Mouse (Mus musculus) erythroid progenitor cell, adult 5-6 weeks (primary cell): ENCODE measurements around the gene Dlx5. TPM values are rescaled to one million over a fixed set of nuclear protein-coding genes. Genes with fewer than 3 reads are reported as not detected.

Source experiments
- ATAC-seq: replicated peaks from 2 replicates; pipeline ENCODE4 v1.8.0; 2016; ENCODE audit warnings: moderate number of reproducible peaks, mild to moderate bottlenecking, moderate TSS enrichment, inconsistent platforms; ENCODE audit not compliant: poor library complexity, low FRiP score, severe bottlenecking
- total RNA-seq, 2 experiments: library from RNA; stranded (forward) in 1 of 2; stranded (reverse) in 1 of 2; fragments of 150-400 nt in 1 of 2; fragments of 186-747, 209-891 nt in 1 of 2; gene quantifications; 2 replicates each; pipeline versions ENCODE4 v1.2.3 to v1.2.4; 2015 to 2017; ENCODE audit warnings: low replicate concordance in 2 of 2

Gene Dlx5
- total RNA-seq, 2 experiments from 2014 or later, result not detected

DNA sequence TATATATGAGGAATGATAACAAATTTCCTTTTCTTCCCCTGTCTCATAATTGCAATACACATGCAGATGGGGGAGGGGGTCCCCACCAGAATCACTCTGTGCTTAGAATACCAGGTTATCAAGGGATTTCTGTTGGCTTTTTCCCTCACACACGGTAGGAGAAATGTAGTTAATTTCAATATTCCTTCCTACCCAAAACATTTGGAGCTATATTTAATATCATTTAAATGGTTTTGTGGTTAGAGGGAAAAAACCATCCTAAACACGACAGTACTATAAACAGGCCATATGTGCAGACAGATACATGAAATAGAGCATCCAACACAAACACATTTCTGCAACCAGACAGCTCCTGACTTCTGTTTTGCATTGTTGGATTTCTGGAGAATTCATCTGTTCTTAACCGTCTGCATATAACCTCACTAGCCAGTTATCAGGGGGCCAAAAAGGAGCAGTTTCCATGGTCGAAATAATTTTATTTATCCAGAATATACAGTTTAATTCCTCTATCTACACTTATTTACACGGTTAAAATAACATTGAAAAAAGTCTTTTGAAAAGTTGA is 4.5 kb downstream of the Dlx5 start:
- no peak for ATAC-seq

DNA sequence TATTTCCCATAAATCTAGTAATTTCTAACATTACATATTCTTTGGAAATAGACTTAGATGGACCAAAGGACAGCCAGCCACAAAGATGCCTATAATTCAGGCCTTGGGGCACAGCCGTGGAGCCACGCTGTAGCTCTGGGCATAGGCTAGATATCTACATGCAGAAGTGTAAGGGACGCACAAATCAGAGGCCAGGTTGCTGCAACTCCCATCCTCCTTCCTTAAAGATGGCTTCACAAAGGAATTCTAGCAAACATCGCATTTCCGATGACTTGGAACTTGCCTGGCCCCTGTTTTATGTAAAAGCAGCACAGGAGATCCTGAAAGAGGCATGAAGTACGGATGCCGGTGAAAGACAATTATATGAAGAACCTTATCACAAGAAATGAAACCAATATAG is 5.2 kb downstream of the Dlx5 start:
- ATAC-seq, result no peak

DNA sequence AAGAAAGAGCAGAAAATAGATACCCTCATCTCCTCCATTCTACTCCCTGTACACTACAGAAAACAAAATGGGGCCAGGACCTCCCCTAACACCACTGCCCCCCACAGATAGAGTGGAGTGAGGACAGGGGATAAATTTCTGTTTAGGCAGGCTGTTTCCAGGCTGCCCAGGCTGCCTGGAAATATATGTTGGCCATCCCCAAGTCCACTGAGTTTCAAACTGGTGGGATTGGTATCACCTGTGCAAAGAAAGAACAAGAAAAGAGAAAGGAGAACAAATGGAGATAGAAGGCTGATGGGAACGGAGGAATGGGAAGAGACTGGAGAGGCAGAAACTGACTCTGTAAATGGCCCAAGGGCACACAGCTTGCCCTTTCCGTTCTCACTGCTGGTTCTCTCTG is 5.7 kb downstream of the Dlx5 start:
- ATAC-seq, result no peak

DNA sequence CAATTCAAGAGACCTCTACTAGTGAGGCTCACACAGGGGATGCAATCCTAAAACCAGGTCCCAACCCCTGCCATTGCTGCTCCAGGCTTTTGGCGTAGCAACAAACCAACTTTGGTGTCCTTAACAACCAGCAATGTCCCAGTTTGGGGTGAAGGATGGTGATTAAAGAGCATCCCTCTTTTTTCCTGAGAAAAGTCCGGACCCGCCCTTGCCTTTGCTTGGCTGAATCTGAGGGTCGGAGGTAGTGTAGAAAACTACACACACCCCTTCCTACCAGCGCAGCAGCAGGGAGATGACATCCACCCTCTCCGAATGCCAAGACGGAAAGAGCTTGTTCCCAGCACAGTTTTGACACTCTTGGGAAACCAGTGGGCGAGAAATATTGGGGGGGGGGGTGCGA is 6.2 kb downstream of the Dlx5 start:
- ATAC-seq, result no peak

DNA sequence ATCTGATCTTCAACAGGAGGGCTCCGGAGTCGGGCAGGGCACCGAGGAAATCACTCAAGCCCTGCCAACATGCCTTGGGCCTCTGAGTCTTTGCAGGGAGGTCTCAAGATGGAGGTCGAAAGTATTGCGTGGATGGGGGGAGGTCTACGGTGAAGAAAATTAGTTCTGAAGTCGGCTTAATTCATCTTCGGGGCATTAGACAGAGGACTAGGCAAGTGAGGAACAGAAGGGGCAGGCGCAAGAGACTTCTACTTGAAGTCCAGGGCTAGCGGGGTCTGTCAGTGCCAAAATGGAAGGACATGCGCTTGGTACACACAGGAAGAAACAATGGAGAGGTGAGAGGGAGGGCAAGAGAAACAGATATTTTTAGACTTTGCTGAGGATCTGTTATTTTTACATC is 6.7 kb downstream of the Dlx5 start:
- ATAC-seq, result no peak

DNA sequence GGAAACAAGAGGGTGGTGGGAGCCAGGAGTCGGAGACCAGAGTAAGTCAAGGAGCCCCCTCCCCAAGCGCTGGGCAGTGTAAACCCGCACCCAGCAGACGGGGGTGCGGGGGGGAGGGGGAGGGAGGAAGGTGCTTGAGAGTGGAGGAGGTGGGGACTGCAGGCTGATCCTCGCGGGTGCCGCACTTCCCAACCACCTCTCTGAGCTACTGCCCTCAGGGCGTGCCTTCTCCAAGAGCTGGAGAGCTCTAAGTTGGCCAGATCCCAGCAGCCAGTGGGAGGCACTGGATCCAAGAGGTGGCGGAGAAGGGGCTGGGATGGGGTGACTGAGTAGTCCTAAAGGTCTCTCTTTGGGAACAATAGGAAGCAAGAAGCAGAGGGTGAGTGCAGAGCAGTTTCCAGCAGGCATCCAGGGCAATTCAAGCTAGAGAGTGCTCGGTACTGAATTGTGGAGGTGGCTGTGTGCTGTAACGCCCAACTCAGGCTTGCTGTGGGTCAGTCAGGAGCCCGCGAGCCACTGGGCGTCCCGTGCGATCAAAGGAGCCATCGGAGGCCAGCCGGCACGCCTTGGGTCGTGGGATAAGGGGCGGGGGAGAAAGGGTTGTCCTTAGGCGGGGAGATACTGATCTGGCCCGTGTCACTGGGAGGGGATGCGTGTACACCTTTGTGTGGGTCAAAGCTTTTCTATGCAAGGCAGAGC is 7.7 kb downstream of the Dlx5 start:
- no peak for ATAC-seq

DNA sequence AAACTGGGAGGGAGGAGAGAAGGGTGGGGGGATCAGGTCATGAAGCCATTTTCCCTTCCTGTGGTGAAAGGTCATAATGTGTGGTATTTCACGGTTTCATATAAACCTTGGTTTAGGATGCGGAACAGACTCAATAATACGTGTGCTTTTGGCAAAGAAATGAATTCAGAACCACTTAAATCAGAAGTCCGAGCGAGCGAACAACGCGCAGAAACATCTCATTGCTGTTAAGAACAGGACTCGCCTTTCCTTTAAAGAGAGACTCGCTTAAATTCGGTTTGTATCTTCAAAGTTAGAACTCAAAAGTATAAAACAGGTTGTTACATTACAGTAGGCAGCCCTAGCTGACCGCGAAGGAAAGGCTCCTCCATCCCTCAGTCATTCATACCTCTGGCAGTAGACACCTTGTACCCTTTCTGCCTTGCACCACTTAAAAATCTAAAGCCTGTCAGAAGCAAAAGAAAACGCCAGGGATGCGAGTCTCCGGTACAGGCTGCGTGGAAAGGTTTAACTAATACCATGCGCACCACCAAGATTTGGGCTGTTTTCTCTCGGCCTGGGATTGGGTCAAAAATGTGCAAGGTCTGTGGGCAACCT is 8.3 kb downstream of the Dlx5 start:
- no peak for ATAC-seq

DNA sequence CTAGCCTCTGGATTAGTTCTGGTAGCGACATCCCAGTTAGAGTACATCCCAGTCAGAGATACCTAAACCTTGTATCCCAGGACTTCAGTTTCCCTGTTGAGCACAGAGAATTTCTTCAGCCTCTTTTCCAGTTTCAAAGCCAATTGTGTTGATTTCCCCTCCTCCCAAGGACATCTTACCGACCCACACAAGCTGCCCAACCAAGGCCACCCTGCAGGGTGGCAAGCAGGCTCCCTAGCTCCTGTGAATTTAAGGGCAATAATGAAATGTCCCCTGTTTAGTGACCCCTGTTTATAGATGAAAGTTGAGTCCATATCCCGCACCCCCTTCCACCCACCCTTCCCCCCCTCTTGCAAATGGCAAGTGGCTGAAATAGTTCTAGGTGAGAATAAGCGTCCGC is 9.0 kb downstream of the Dlx5 start:
- no peak for ATAC-seq

DNA sequence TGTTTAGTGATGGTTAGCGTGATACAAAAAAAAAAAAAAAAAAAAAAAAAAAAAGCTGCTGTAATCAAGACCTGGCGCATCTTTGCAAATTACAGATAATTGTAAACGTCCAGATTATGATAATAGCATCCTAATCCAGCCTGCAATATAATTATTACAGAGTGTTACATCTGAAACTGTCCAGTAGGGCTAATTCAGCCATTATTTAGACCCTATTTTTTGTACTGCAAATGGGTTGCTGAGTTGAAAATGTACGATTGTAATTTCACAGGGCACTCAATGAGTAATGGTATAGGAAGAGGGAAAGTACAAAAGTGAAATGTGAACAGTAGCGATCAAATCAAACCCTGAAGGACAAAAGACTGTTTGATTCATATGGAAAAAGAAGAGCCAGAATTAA is 10.2 kb downstream of the Dlx5 start:
- no peak for ATAC-seq

DNA sequence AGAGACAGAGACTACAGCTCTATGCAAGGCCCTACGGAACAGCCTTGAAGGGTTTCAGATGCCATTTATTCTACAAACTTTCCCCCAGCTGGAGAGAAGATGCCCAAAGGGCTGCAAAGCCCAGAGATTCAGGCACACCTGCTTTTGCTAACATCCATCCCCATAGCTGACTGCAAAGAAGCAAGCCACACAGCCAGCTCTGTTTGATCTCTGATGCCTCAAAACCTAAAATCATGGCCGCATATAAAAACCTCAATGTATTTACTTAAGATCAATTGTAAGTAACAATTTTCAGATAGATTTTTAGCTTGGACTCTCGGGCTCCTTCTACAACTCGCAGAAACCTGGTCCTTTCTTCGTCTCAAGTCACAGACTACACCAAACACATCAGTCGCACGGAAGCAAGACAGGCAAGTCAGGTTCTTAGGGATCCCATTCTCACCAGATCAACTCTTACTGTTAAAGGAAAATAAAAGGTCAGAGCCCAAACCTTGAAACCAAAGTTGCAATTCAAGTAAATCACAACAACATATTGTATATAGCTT is 10.9 kb downstream of the Dlx5 start:
- ATAC-seq, result no peak

DNA sequence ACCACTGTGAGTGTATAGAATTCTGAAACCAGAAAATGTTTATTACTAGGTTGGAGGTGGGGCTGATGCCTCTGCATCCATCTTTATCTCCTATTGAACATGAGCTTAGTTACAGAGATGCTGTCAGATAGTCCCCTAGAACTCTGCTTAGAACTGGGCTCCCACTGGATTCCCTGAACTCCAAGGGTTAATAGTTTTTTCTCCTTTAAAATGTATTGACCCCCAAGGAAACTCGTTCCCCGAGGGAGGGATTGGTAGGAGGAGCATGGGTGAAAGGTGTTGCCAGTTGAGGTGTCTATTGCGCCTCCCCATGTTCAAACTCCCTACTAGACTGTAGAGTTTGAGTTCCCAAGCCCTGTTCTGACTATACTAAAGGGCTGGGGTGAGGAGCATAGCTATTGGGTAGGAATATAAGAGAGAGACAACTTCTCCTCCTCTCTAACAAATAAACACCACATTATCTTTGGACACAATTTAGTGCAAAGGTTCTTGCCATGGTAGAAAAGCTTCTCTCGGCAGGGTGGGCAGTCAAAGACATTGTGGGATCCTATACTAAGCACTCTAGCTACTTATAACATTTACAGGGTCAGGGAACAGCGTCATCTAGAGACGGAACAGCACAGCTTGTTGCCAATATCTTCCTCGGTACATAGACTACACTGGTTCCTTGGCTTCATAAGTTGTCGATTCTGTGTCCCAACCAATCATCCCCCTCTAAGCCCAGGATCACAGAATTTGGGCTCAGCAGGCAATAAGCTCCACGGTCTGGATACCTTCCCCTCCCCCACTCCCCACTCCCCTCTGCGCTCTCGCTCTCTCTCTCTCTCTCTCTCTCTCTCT is 11.7 kb downstream of the Dlx5 start:
- ATAC-seq, result no peak

DNA sequence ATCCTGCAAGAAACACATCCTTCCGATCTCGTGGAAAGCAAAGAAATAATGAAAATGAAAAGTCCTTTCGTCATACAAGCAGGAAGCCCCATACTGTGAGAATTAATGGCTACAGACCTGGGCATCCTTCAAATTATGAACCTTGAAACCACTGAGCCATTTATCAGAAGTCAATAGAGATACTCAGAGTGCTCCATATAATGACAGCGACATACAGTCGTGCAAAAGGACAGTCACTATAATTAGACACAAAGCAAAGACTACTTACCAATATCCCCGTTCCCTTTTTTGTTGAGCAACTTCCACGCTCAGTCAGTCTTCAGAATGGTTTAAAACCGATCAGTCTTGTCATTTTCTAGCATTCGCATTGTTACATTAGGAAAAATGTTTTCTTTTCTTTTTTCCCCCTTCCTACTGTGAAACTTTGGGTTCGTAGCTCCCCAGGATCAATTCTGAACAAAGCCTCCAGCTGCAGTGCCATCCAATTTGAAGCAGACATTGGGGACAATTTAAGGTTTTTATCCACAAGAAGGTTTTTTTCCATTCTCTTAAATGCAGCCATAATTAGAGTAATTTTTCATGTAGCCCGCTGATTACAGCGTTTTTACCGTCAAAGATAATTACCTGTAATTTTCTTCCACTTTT is 12.7 kb downstream of the Dlx5 start:
- ATAC-seq, result no peak

DNA sequence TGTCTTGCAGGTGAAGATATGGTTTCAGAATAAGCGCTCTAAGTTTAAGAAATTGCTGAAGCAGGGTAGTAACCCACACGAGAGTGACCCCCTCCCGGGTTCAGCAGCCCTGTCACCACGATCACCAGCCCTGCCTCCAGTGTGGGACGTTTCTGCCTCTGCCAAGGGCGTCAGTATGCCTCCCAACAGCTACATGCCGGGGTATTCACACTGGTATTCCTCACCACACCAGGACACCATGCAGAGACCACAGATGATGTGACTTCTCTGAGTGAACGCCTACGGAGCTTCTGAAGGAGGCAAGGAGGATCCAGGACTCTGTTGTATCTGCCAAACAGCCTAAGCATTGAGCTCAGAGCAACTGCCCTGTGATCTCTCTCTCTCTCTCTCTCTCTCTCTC is 14.9 kb downstream of the Dlx5 start:
- no peak for ATAC-seq

DNA sequence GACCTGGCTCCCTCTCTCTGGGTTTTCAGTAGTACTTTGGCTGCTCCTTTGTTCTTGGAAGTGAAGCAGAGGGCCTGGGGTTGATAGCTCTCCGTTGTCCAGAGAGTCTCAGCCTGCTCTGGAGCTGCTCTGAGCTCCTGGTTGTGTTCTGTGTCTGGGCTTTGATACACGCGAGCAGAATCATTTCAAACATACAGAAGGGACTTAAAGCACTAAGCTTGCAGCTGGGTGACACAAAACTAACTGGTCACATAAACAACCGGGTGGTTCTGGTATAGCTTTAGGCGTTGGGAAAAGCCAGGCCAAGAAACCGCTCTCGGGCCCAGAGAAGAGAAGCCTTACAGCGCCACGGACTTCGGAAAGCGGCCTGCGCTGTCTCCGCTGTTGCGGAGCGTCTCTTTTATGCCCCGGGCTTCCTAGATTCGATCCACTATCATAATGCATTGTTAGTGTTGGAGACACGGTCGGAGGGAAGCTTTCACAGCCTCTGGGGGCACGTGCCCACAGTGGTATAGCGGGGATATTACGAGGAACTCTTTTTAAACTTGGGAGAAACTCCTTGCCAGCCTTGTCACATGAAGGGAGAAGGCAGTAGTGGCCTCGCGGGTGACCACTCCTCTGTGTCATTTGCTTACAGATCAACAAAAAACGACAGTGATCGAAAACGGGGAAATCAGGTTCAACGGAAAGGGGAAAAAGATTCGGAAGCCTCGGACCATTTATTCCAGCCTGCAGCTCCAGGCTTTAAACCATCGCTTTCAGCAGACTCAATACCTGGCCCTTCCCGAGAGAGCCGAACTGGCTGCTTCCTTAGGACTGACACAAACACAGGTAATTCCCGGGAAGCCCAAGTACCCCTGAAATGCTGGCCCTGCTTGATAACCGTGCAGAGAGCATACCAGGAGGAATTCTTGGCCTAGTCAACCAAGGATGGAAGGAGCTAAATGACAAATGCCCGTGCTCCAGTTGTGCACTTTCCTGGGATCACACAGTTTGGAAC is 17.1 kb downstream of the Dlx5 start:
- ATAC-seq, result no peak

DNA sequence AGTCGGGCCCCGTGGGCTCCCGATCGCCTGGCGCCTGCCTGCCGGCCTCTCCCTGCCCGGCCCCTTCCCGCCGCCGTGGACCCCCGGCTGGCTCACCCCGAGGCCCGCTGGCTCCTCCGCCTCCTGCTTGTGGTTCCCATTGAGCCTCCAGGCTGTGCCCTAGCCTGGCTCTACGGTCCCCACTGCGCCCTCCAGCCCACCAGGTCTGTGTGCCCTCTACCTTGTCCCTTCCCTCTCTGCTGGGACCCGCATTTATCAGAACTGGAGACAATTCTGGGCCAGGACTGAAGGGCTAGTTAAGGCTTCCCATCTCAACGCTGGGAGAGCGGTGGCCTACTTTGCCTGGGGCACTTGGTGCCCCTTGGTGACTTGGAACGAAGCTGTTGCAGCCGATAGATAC is 17.9 kb downstream of the Dlx5 start:
- no peak for ATAC-seq

DNA sequence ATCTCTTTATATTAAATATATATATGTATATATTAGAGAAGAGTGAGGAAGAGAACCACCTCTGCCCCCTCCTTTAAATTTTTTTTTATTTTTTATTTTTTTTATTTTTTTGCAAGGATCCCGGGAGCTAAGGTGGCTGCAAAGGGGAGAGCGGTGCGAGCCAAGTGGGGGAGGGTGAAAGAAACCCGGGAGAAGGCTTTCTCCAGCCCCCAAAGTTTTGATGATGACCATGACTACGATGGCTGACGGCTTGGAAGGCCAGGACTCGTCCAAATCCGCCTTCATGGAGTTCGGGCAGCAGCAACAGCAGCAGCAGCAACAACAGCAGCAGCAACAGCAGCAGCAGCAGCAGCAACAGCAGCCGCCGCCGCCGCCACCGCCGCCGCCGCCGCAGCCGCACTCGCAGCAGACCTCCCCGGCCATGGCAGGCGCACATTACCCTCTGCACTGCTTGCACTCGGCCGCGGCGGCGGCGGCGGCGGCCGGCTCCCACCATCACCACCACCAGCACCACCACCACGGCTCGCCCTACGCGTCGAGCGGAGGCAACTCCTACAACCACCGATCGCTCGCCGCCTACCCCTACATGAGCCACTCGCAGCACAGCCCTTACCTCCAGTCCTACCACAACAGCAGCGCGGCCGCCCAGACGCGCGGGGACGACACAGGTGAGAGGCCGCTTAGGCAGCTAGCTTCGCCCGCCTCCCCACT is 18.6 kb downstream of the Dlx5 start, which contains the start of gene Dlx6:
Dlx6 (plus strand) TSS at position 175 of the 711 bp plus-strand sequence.
- no peak for ATAC-seq

DNA sequence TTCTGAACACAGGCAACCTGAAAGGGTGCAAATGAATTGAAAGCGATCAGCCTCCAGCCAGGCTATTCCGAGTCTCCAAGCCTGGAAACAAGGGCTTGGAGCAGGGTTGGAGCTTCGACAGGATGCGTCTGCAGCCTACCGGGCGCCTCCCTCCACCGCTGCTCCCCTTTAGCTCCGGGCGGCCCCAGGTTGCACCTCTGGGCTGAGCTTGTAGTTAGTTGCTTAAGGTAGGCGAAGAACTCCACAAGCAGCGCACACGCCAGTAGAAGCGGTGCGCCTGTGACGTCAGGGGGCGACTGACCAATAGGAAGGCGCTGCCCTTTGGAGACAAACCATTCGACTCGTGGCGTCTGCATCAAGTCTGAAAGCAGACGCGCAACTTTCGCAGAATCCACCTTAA is 19.3 kb downstream of the Dlx5 start:
- ATAC-seq, result no peak

DNA sequence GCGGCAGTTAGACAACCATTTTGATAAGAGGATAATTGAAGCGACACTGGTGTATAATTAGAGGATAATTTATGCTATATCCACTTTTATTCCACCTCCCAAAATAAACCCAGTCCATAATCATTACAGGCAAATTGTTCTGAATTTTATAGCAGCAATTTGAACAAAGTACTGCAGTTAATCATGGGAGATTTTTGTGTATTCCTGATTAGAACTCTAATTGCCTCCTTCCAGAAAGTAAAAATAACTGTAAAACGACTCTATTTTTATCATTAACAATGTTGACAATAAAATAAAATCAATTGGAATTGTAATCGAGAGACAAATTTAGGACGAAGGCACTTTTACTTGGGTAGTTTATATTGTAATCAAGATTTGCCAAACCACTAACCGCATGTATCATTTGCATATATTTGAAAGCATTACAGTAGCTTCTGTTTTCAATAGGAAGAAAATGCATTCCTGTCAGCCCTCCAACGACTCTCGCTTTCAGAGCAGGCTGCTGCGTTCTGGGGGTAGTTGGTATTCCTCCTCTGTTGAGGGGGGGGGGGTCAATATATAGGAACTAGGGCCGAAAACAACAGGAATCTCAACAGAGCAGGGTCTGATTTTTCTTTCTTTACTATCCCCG is 20.0 kb downstream of the Dlx5 start:
- ATAC-seq, result no peak
